Mouse (Mus musculus): ENCODE results near the gene Slc16a1.
"Not testable (repeated sequence)": the region's sequence is repeated elsewhere in the genome, so short reads cannot be mapped to it uniquely, and the experiment has no call there.

GRCm38 (mm10) chr3:104670183-104671020, 31.9 kb downstream of the Slc16a1 start:
- TF ChIP-seq CTCF (IDR thresholded peaks at IDR 0.05; ENCODE audit: control insufficient read depth, insufficient read depth, insufficient read length); CEBPB (IDR thresholded peaks at IDR 0.05; ENCODE audit: low read depth): not testable (repeated sequence)
